Mouse (Mus musculus): ENCODE data around the gene Dgat2.

- TF ChIP-seq CTCF (IDR thresholded peaks at IDR 0.05; ENCODE audit: low read depth) (no peak), EP300 (IDR thresholded peaks at IDR 0.05; ENCODE audit: low read depth) (no peak)
These were observed 21.5 kb downstream of the Dgat2 start for GRCm38 (mm10) chr7:99160995-99161394.
